Mouse (Mus musculus): ENCODE measurements around the gene Hist2h3c2. TPM values are rescaled to one million over a fixed set of nuclear protein-coding genes. Genes with fewer than 3 reads are reported as not detected.

Hist2h3c2 gene
- total and polyA plus RNA-seq, 3 experiments, result 8.2 to 2,744 (median 1,897) TPM

DNA sequence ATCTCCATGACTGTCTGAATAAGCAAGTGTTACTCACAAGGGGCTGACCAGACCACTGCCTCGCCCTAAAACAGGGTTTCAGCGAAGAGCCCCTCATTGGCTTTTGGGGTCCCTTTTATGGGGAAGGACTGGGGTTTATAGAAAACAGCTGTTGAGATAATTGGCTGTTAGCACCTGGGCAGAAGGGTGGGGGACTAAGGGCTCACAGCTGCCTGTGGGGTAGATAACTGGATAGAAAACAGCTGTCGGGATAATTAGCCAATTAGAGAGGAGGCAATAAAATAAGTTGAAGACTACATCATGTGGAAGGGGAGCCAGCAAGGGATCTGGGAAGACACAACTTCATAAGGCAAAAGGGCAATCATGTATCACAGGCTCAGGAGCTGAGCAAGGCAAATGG, 12.0 kb upstream of the Hist2h3c2 start:
- Histone ChIP-seq H3K9ac (ENCODE audit: control insufficient read depth, low read depth, low read length, poor library complexity, severe bottlenecking) (peak overlapping the region; percentile 16; the same call in 1 of the 2 replicates), H3K79me2 (ENCODE audit: control insufficient read depth, insufficient read depth, low read length, poor library complexity) (no peaks in the 10 kb centered on the region), H3K36me3 (ENCODE audit: control insufficient read depth in 1 of 2, insufficient read depth in 2 of 2, low read length in 2 of 2) (peaks cover 0 to 49% of the 10 kb centered on the region in 2 experiments; a peak in 2 of 4 replicates), H3K4me3 (ENCODE audit: control insufficient read depth in 1 of 2, insufficient read depth in 1 of 2, low read depth in 2 of 2, low read length in 2 of 2) (no peak overlapping the region), H3K9me3 (replicated peaks; ENCODE audit: insufficient read depth, low read length) (no peaks in the 10 kb centered on the region), H3K27me3 (ENCODE audit: control insufficient read depth in 1 of 2, insufficient read depth in 2 of 2, low read length in 2 of 2) (no peaks in the 10 kb centered on the region), H3K27ac (ENCODE audit: control insufficient read depth, low read depth, low read length) (no peak overlapping the region), H3K4me1 (ENCODE audit: control insufficient read depth in 1 of 2, insufficient read depth in 2 of 2, low read length in 2 of 2) (peaks cover 16 to 33% of the 10 kb centered on the region in 2 experiments)
- TF ChIP-seq BHLHE40 (IDR thresholded peaks at IDR 0.05; ENCODE audit: borderline replicate concordance, low read depth, low read length), result no peak
- no peak for TF ChIP-seq TAL1 (IDR thresholded peaks at IDR 0.05; ENCODE audit: low read length)
- TF ChIP-seq SIN3A (IDR thresholded peaks at IDR 0.05; ENCODE audit: low read length), result no peak
- TF ChIP-seq MAX (IDR thresholded peaks at IDR 0.05; ENCODE audit: low read length), result no peak
- TF ChIP-seq ELF1 (IDR thresholded peaks at IDR 0.05; ENCODE audit: low read depth, low read length), result no peak
- no peak for TF ChIP-seq ZKSCAN1 (IDR thresholded peaks at IDR 0.05; ENCODE audit: low read depth, low read length)
- no peak for TF ChIP-seq ZNF384 (IDR thresholded peaks at IDR 0.05; ENCODE audit: low read depth, low read length)
- no peak for TF ChIP-seq HCFC1 (IDR thresholded peaks at IDR 0.05; ENCODE audit: low read depth, low read length)
- no peak for TF ChIP-seq GABPA (IDR thresholded peaks at IDR 0.05; ENCODE audit: low read depth, low read length)
- no peak for TF ChIP-seq POLR2AphosphoS5 (IDR thresholded peaks at IDR 0.05; ENCODE audit: borderline replicate concordance, low read depth, low read length)
- no peak for TF ChIP-seq GATA1 (IDR thresholded peaks at IDR 0.05; ENCODE audit: low read depth, low read length)
- no peak for TF ChIP-seq ZC3H11A (IDR thresholded peaks at IDR 0.05; ENCODE audit: low read depth, low read length)
- TF ChIP-seq KAT2A (conservative IDR thresholded peaks at IDR 0.05; ENCODE audit: low read depth, low read length), result no peak
- no peak for TF ChIP-seq EP300 (IDR thresholded peaks at IDR 0.05; ENCODE audit: low read depth in 1 of 2, low read length in 2 of 2)
- TF ChIP-seq POLR2A (IDR thresholded peaks at IDR 0.05; ENCODE audit: control insufficient read depth in 1 of 2, insufficient read depth in 1 of 2, low read depth in 1 of 2, low read length in 2 of 2, poor library complexity in 1 of 2), result no peak
- TF ChIP-seq TBP (IDR thresholded peaks at IDR 0.05; ENCODE audit: low read depth, low read length), result no peak
- no peak for TF ChIP-seq POLR2AphosphoS2 (IDR thresholded peaks at IDR 0.05; ENCODE audit: low read length)
- no peak for DNase-seq (ENCODE audit: low read depth, low spot score)

DNA sequence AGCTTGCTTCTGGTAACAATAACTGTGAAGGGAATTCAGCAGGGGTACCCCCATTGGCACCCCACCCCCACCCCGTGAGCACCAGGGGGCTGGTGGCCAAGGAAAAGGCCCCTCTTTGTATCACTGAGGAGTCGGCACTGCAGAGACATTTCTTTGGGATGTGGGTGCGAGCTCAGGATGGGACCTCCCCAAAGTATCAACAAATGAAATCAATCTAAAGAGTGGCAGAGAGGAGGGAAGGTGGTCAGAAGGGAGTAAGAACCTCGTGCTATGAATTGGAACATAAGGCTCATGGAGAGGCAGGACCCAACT, 10.1 kb upstream of the Hist2h3c2 start:
- peaks cover 2% of the 10 kb centered on the region; the same call in 1 of the 2 replicates for H3K79me2 ChIP-seq (ENCODE audit: control insufficient read depth, insufficient read depth, low read length, poor library complexity)
- H3K9me3 ChIP-seq (replicated peaks; ENCODE audit: insufficient read depth, low read length), result no peaks in the 10 kb centered on the region
- no peak for DNase-seq (ENCODE audit: low read depth, low spot score)
- H3K27ac ChIP-seq (ENCODE audit: control insufficient read depth, low read depth, low read length), result no peak overlapping the region
- no peak overlapping the region for H3K4me3 ChIP-seq (ENCODE audit: control insufficient read depth in 1 of 2, insufficient read depth in 1 of 2, low read depth in 2 of 2, low read length in 2 of 2)
- H3K36me3 ChIP-seq (ENCODE audit: control insufficient read depth in 1 of 2, insufficient read depth in 2 of 2, low read length in 2 of 2), result peaks cover 0 to 43% of the 10 kb centered on the region in 2 experiments; a peak in 2 of 4 replicates
- H3K4me1 ChIP-seq (ENCODE audit: control insufficient read depth in 1 of 2, insufficient read depth in 2 of 2, low read length in 2 of 2), result peaks cover 6 to 23% of the 10 kb centered on the region in 2 experiments
- no peaks in the 10 kb centered on the region for H3K27me3 ChIP-seq (ENCODE audit: control insufficient read depth in 1 of 2, insufficient read depth in 2 of 2, low read length in 2 of 2)
- no peak overlapping the region for H3K9ac ChIP-seq (ENCODE audit: control insufficient read depth, low read depth, low read length, poor library complexity, severe bottlenecking)
- 0 out of 2 replicates have a peak, but pooled peaks have one; percentile 18 for TF ChIP-seq POLR2AphosphoS5 (IDR thresholded peaks at IDR 0.05; ENCODE audit: borderline replicate concordance, low read depth, low read length)
- TF ChIP-seq NRF1 (IDR thresholded peaks at IDR 0.05; ENCODE audit: insufficient read depth, low read depth, low read length, poor library complexity, severe bottlenecking), result no peak

Measured in MEL (cell line).